Mouse (Mus musculus) E14TG2a.4 (cell line): ENCODE results near the gene Mrpl10.

Experiments used
- H3K27me3 ChIP-seq: 2 replicates; pipeline ENCODE4 v1.6.1; 2014; ENCODE audit warnings: low read length, control low read depth; ENCODE audit not compliant: insufficient read depth
- H3K36me3 ChIP-seq: 2 replicates; pipeline ENCODE4 v1.6.1; 2014; ENCODE audit warnings: low read length, control low read depth; ENCODE audit not compliant: insufficient read depth
- H3K4me1 ChIP-seq: replicated peaks from 2 replicates; pipeline ENCODE4 v1.6.1; 2014; ENCODE audit warnings: low read depth, low read length, control low read depth
- H3K4me3 ChIP-seq: replicated peaks from 2 replicates; pipeline ENCODE4 v1.5.1; 2014; ENCODE audit warnings: mild to moderate bottlenecking, low read length
- H3K9me3 ChIP-seq: 2 replicates; pipeline ENCODE4 v1.6.1; 2014; ENCODE audit warnings: low read length, control low read depth
- CTCF ChIP-seq: conservative IDR thresholded peaks from 2 replicates; pipeline ENCODE4 v1.5.1; 2014; ENCODE audit warnings: low read length
- NANOG ChIP-seq: IDR thresholded peaks from 2 replicates; pipeline ENCODE4 v1.6.1; 2014; ENCODE audit warnings: borderline replicate concordance, low read length, mixed read lengths
- POU5F1 ChIP-seq: IDR thresholded peaks from 2 replicates; pipeline ENCODE4 v1.6.1; 2014; ENCODE audit warnings: low read length, borderline replicate concordance

Gene Mrpl10

GRCm38 (mm10) chr11:97041022-97041899 lies at the start of gene Mrpl10, which contains the start of gene Lrrc46:
Gene Mrpl10, plus strand, starts transcription at chr11:97041560.
Gene Lrrc46, minus strand, starts transcription at chr11:97041407.
- H3K27me3 ChIP-seq, result peaks cover 3% of the 10 kb centered on the region; the same call in 1 of the 2 replicates
- no peaks in the 10 kb centered on the region for H3K9me3 ChIP-seq
- peaks cover 31% of the 10 kb centered on the region for H3K36me3 ChIP-seq
- H3K4me3 ChIP-seq, result peak within 1 kb of the TSS; percentile 93
- peaks cover 65% of the 10 kb centered on the region for H3K4me1 ChIP-seq
- no peak for TF ChIP-seq CTCF
- no peak for TF ChIP-seq POU5F1
- no peak for TF ChIP-seq NANOG

- TF ChIP-seq POU5F1 (no peak), CTCF (no peak), NANOG (no peak)
- Histone ChIP-seq H3K36me3 (no peaks in the 10 kb centered on the region), H3K9me3 (no peaks in the 10 kb centered on the region), H3K4me1 (peaks cover 57% of the 10 kb centered on the region), H3K27me3 (peaks cover 65% of the 10 kb centered on the region), H3K4me3 (no peak overlapping the region)
These were observed 48.5 kb upstream of the Mrpl10 start for GRCm38 (mm10) chr11:96992722-96993311.

- no peak overlapping the region for H3K4me3 ChIP-seq
- TF ChIP-seq CTCF (no peak), POU5F1 (no peak), NANOG (no peak)
- H3K36me3 ChIP-seq, result no peaks in the 10 kb centered on the region
- H3K4me1 ChIP-seq, result peaks cover 54% of the 10 kb centered on the region
- no peaks in the 10 kb centered on the region for H3K9me3 ChIP-seq
- peaks cover 81% of the 10 kb centered on the region for H3K27me3 ChIP-seq
These were observed 46.3 kb upstream of the Mrpl10 start for GRCm38 (mm10) chr11:96995031-96995430.

- H3K9me3 ChIP-seq, result no peaks in the 10 kb centered on the region
- H3K36me3 ChIP-seq, result no peaks in the 10 kb centered on the region
- peak overlapping the region; percentile 78 for H3K4me3 ChIP-seq
- no peak for TF ChIP-seq CTCF
- no peak for TF ChIP-seq NANOG
- peaks cover 60% of the 10 kb centered on the region for H3K4me1 ChIP-seq
- H3K27me3 ChIP-seq, result peaks cover 92% of the 10 kb centered on the region
These were observed 45.3 kb upstream of the Mrpl10 start for GRCm38 (mm10) chr11:96995836-96996772.

GRCm38 (mm10) chr11:96996773-96997379 lies 44.5 kb upstream of the Mrpl10 start:
- H3K36me3 ChIP-seq, result no peaks in the 10 kb centered on the region
- H3K4me1 ChIP-seq, result peaks cover 57% of the 10 kb centered on the region
- H3K4me3 ChIP-seq, result peak overlapping the region; percentile 78
- no peaks in the 10 kb centered on the region for H3K9me3 ChIP-seq
- H3K27me3 ChIP-seq, result peaks cover 89% of the 10 kb centered on the region
- TF ChIP-seq NANOG, result no peak

- Histone ChIP-seq H3K27me3 (peaks cover 89% of the 10 kb centered on the region), H3K9me3 (no peaks in the 10 kb centered on the region), H3K4me3 (peak overlapping the region; percentile 78), H3K4me1 (peaks cover 51% of the 10 kb centered on the region), H3K36me3 (no peaks in the 10 kb centered on the region)
- TF ChIP-seq NANOG (no peak), CTCF (no peak), POU5F1 (no peak)
These were observed 43.9 kb upstream of the Mrpl10 start for GRCm38 (mm10) chr11:96997380-96997956.

GRCm38 (mm10) chr11:97003170-97003569 lies 38.2 kb upstream of the Mrpl10 start:
- no peak for TF ChIP-seq POU5F1
- H3K4me1 ChIP-seq, result peaks cover 31% of the 10 kb centered on the region
- H3K4me3 ChIP-seq, result peak overlapping the region; percentile 35; the same call in 1 of the 2 replicates
- H3K27me3 ChIP-seq, result peaks cover 89% of the 10 kb centered on the region
- H3K9me3 ChIP-seq, result no peaks in the 10 kb centered on the region
- H3K36me3 ChIP-seq, result no peaks in the 10 kb centered on the region
